Mouse (Mus musculus) erythroid progenitor cell, adult 5-6 weeks (primary cell): ENCODE results near the gene Plekha5. TPM values are rescaled to one million over a fixed set of nuclear protein-coding genes. Genes with fewer than 3 reads are reported as not detected.

Source experiments
- ATAC-seq: replicated peaks from 2 replicates; pipeline ENCODE4 v1.8.0; 2016; ENCODE audit warnings: moderate number of reproducible peaks, mild to moderate bottlenecking, moderate TSS enrichment, inconsistent platforms; ENCODE audit not compliant: poor library complexity, low FRiP score, severe bottlenecking
- total RNA-seq, 2 experiments: library from RNA; stranded (forward) in 1 of 2; stranded (reverse) in 1 of 2; fragments of 150-400 nt in 1 of 2; fragments of 186-747, 209-891 nt in 1 of 2; gene quantifications; 2 replicates each; pipeline versions ENCODE4 v1.2.3 to v1.2.4; 2015 to 2017; ENCODE audit warnings: low replicate concordance in 2 of 2

Plekha5 gene
- total RNA-seq (2015; ENCODE audit: low replicate concordance) (0.72 TPM in 1 of 2 replicates, not detected in the other), total RNA-seq (2017; ENCODE audit: low replicate concordance) (1.0 and 1.7 TPM in 2 replicates)

DNA sequence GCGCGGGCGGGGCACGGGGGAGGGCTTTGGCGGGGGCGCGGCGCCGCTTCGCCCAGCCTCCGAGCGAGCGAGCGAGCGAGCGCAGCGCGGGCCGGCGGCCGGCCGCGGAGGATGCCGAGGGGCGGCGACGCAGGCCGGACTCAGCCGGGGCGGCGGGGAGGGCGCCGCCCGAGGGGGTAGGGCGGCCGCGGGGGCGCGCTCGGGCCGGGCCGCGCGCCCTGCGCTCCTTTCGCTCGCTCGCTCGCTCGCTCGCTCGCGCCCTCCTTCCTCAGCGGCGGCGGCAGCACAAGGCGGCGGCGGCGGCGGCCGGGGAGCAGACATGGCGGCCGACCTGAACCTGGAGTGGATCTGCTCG, at the start of gene Plekha5:
Plekha5 (plus strand) TSS at position 209 of the 355 bp plus-strand sequence.
- no peak for ATAC-seq

GRCm38 (mm10) chr6:140375671-140376070, 48.2 kb upstream of the Plekha5 start:
- ATAC-seq, result no peak

DNA sequence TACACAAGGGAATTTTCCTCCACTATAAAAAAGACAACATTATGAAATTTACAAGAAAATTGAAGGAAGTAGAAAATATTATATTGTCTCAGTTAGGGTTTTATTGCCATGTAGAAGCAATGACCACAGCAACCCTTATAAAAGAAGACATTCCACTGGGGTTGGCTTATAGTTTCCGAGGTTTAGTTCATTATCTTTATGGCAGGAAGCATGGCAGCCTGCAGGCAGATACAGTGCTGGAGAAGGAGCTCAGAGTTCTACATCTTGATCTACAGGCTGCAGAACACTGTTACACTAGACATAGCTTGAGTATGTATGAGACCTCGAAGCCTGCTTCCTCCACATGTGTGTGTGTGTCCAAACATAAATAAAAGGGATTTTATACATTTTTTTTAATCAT, 43.3 kb upstream of the Plekha5 start:
- ATAC-seq, result no peak

DNA sequence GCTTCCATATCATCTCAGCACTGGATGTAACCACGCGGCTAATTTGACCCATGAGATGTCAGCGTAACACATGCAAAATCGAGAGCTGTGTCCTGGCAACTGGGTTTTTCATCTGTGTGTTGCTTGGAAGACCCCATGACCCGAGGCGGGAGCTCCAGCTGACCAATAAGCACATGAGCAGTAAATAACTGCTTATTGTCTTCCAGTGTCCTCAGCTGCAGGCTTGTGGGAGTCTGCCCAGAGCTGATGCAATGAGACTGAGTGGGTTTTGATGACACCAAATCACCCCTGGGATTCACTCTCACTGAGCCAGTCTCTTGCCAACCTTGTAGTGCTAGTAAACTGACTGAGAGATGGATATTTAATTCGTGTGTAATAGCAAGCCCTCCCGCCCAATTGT, 42.7 kb upstream of the Plekha5 start:
- no peak for ATAC-seq

- ATAC-seq, result no peak
Measured at GRCm38 (mm10) chr6:140383580-140384400, 40.1 kb upstream of the Plekha5 start.

DNA sequence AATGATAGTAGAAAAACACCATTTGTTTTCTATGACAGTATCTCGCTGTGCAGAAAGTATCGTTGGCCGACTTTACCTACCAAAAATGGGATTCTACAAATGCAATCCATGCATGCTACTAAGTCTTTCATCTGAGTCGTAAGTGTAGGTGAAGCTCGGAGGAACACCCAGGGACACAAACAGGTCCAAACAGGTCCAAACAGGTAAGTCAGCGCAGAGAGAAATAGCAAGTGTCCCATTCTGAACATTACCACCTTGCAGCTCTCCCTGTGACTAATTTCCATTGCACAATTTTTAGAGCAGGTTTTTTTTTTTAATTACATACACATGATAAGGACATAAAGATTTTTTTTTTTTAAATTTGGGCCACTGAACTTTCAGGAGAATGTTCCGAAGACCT, 27.2 kb upstream of the Plekha5 start:
- no peak for ATAC-seq

DNA sequence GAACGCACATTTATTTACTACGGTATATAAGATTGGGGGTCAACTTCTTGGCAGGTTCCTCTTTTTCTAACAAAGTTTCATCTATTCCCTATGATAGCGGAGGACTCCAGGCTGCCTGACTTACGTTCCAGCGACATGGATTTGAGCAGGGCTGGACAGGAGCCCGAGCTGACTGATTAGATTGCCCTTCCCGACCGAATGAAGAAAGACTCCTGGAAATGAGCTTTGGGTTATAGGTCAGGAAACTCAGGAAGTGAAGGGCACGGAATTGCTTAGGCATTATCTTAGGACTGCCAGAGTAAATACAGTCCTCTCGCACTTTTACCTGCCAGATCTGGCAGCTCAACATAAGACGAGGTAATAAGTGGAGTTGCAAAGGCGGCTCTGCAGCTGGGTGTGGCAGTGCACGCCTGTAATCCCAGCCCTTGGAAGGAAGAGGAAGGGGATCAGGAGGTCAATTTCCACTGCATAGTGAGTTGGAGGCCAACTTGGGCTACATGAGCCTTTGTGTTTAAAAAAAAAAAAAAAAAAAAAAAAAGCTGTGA, 21.0 kb upstream of the Plekha5 start:
- ATAC-seq, result no peak

DNA sequence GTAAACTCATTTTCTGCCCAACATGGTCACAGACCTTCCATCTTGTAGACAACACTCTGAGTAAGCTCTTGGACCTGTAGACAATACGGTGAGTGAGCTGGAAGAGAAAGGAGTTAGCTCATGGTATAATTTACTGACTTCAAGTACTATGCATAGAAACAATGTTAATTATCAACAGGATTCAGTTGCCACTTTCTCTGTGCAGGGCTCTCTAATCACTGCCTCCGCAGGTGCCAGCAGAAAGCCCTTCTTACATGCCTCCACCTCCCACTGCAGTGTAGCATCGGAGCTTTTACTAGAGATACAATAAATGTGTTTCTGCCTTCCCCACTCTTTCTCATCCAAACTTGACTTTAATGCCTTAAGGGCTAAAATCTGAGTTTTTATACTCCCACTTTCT, 11.9 kb upstream of the Plekha5 start:
- no peak for ATAC-seq

GRCm38 (mm10) chr6:140423041-140423845, 611 bp upstream of the Plekha5 start:
- no peak for ATAC-seq

DNA sequence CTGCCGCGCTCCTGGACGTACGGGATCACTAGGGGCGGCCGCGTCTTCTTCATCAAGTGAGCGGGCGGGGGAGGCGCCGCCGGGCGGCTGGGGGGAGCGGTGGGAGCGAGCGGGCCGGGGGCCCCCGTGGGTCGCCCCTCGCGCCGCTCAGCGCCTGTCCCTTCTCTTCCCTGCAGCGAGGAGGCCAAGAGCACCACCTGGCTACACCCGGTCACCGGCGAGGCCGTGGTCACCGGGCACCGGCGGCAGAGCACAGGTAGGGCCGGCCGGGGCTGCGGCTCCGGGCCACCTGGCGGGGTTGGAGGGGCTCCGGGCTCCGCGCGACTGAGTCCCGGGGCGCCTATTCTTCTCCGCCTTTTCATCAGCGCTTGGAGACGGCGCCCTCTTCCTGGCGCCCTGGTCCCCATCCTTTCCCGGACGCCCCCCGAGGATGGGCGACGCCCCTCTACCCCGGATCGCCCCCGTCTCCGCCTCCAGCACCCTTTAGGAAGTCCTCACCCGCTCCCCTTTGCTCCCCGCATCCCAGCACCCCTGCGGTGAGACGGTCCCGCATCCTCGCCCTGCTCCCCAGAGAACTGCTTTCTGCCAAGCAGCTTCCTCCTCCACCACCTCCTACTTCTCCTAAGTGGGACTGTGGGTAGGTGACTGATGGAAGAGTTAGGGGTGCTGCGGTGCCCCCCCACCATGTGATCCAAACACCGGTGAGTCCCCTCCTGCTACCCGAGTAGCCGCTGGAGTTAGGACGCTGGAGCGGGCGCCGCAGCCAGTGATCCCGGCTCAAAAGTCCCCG, 542 bp downstream of the Plekha5 start:
- no peak for ATAC-seq

GRCm38 (mm10) chr6:140424991-140425361, 1.1 kb downstream of the Plekha5 start:
- ATAC-seq, result no peak

DNA sequence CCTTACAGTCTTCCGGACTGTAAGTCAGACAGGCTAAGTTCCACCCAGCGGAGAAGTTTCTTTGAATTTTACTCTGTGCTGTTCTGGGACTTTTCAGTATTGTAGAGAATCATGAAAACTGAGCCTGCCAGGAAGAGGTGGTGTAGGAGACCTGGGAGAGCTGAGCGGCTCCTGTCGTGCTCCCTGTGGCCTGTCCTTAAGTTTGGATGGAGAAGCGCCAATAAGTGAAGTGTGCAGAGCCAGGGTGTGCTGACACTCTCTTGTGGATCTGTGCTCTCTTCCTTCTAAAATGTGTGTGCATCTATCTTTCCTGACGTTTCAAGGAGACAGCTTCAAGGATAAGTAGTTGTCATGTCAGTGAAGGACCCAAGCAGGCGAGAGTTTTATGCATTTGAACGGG, 5.4 kb downstream of the Plekha5 start:
- no peak for ATAC-seq

- no peak for ATAC-seq
Measured at GRCm38 (mm10) chr6:140432363-140432762, 8.5 kb downstream of the Plekha5 start.

- no peak for ATAC-seq
Measured at GRCm38 (mm10) chr6:140443374-140443773, 19.5 kb downstream of the Plekha5 start.

DNA sequence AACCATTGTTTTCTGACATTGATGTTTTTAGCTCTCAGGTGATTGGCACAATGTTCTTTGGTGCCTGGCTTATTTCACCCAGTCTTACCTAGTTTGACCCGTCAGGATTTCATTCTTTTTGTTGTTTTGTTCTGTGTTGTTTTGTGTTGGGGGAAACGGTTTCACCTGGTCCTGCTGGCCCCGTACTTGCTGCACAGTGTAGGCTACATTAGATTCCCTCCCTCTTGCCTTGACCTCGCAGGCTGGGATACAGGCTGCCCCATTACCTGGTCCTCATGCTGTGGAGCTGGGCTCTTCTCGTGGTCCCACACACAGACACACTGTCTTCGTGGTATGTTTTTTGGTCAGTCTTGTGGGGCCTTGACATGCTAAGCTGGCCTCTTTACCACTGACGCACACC, 20.3 kb downstream of the Plekha5 start:
- no peak for ATAC-seq

DNA sequence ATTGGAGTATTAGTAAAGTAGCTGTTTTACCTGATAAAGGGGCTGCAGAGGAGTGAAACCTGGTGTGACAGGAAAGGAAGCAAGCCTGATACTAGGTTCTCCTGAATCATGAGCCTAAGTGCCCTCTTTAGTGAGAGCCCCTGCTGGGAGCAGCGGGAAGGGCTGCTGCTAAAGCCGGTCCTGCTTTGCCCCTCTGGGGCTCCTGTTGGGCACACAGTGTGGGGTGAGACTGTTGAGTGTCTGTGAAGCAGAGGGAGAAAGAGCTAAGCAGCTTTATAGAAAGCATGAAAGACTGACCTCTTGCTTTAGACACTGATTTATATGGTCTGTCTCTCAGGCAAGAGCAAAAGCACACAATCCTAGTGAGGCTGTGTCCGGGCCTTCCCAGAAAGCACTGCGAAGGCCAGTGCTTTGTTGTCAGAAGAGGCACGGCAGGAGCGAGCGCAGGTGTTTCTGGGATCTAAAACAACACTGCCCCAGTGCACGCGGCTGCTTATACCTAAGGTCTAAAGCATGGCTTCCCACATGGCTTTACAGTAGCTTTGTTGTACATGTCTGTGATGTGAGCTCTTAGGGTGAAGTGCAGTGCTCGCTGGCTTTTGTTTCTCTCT, 21.1 kb downstream of the Plekha5 start:
- no peak for ATAC-seq

DNA sequence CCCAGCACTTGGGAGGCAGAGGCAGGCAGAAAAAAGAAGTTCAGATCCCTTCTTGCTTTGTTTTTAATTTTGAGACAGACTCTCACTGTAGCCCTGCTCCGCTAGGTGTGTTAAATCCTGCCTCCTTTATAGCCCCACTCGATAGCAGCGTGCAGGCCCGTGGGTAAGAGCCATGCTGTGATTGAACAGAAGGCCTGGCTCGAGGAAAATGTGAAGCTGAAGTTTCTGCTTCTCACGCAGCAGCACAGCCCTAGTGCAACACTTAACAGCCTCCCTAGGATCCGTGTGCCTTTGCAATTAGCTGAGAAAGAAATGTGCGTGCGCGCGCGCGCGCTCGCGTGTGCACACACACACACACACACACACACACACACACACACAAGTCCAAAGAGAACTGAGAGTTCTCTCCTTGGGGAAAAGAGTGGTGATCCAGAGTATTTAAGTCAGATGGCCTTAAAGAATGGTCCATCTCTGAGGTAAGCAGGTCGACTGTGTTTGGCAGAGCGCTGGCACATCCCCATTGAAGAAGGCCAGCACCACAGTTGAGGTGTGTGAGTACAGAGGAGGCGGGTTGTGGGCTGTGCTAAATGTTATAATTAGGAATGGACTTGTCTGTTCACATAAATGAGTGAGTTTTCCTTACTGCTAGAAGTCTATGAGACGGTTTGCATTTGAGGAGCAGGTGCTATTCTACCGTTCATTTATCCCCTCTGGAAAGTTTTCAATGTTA, 24.3 kb downstream of the Plekha5 start:
- no peak for ATAC-seq

DNA sequence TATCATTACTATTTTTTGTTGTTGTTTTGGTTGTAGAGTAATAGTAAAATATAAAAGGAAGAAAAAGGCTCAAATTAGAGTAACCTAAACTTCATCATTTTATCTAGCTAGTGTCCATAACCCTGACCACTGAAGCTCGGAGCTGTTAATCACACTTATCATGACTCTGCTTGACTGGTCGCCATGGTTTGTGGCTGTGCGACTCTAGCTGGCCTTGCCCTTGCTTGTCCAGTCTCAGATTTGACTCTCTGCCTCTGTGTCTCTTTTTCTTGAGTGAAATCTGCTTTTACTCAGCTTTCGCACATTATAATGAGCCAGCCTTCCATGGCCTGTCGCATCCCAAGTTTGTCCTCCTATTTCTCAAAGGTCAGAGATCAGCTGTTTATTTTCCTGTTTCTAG, 26.8 kb downstream of the Plekha5 start:
- no peak for ATAC-seq

DNA sequence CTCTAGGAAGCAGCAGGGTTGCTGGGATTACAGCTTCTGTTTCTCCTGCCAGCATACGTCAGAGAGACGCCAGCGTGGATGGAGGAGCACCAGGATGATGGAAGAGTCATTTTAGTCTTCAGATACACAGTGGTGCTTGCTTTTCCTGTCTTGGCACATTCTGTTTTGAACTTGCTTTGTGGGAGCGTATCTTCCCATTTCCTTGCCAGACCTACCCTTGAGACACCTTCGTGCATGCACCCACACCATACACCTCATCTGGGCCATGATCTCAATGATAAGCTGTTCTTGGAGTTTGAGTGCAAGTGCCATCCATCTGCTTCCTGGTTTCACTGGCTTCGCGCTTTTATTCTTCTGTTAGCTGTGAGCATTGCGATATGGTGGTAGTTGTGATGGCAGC, 28.9 kb downstream of the Plekha5 start:
- ATAC-seq, result no peak
